Mouse (Mus musculus) liver, postnatal 0 days (tissue): Measurements from ENCODE around the gene Fcer1g. TPM values are rescaled to one million over a fixed set of nuclear protein-coding genes. Genes with fewer than 3 reads are reported as not detected.

Experiments used
- ATAC-seq: fragments of 200-750 bp; cut with Nextera tagmentation; 2 replicates; pipeline ENCODE4 v1.8.0; 2017; ENCODE audit warnings: mild to moderate bottlenecking, moderate library complexity
- DNase-seq: peaks from one replicate; pipeline ENCODE4 v3.0.0-alpha.2; 2016
- H3K27ac ChIP-seq: fragments of 300-500 bp; sonication (generic); 2 replicates; pipeline ENCODE4 v1.5.1; 2014; ENCODE audit warnings: antibody characterized with exemption, moderate library complexity, mild to moderate bottlenecking, low read depth
- H3K27me3 ChIP-seq: fragments of 300-500 bp; sonication (generic); 2 replicates; pipeline ENCODE4 v1.6.1; 2014; ENCODE audit warnings: low read length, control low read depth, mixed read lengths; ENCODE audit not compliant: insufficient read depth
- H3K36me3 ChIP-seq: fragments of 300-500 bp; sonication (generic); replicated peaks from 2 replicates; pipeline ENCODE4 v1.6.1; 2014; ENCODE audit warnings: mild to moderate bottlenecking, control low read depth, low read length, moderate library complexity, mixed read lengths; ENCODE audit not compliant: insufficient read depth
- H3K4me1 ChIP-seq: fragments of 300-500 bp; sonication (generic); 2 replicates; pipeline ENCODE4 v1.6.1; 2014; ENCODE audit warnings: antibody characterized with exemption, mild to moderate bottlenecking, control low read depth; ENCODE audit not compliant: insufficient read depth
- H3K4me2 ChIP-seq: fragments of 300-500 bp; sonication (generic); 2 replicates; pipeline ENCODE4 v1.6.1; 2014; ENCODE audit warnings: low read depth, mild to moderate bottlenecking, low read length, moderate library complexity, mixed read lengths
- H3K4me3 ChIP-seq: fragments of 300-500 bp; sonication (generic); 2 replicates; pipeline ENCODE4 v1.5.1; 2014; ENCODE audit warnings: low read depth, low read length
- H3K9ac ChIP-seq: fragments of 300-500 bp; sonication (generic); replicated peaks from 2 replicates; pipeline ENCODE4 v1.6.1; 2014; ENCODE audit warnings: mild to moderate bottlenecking, moderate library complexity
- H3K9me3 ChIP-seq: fragments of 300-500 bp; sonication (generic); 2 replicates; pipeline ENCODE4 v1.6.1; 2016; ENCODE audit warnings: mild to moderate bottlenecking, control low read depth, low read length, mixed read lengths
- CTCF ChIP-seq: sonication (generic); IDR thresholded peaks from 2 replicates; pipeline ENCODE4 v1.5.1; 2016; ENCODE audit warnings: antibody characterized with exemption, low read depth
- EP300 ChIP-seq: IDR thresholded peaks from 2 replicates; pipeline ENCODE4 v1.6.1; 2016; ENCODE audit warnings: antibody characterized with exemption, low read depth, mild to moderate bottlenecking
- WGBS: fragments of 180-500 bp; shearing (Covaris S2); extraction: QIAGEN DNeasy Blood & Tissue Kit; methylation state at CpG from one replicate; pipeline ENCODE4 v1.1.7; 2014; ENCODE audit not compliant: insufficient replicate concordance; 5-methylcytosine and 5-hydroxymethylcytosine counted together
- polyA plus RNA-seq: library from polyadenylated mRNA; unstranded; fragments of >200 nt; fragmentation: Nextera tagmentation; extraction: Ambion mirVana; gene quantifications from 2 replicates; pipeline ENCODE4 v1.2.1, GENCODE M21; 2015

Fcer1g gene
- polyA plus RNA-seq, 1 experiment from 2014 or later = 171 TPM

- peak; percentile 96 for ATAC-seq
- Histone ChIP-seq H3K9me3 (no peaks in the 10 kb centered on the region), H3K27ac (peak within 1 kb of the TSS; percentile 68), H3K4me1 (peaks cover 21% of the 10 kb centered on the region), H3K4me3 (peak within 1 kb of the TSS; percentile 90), H3K36me3 (peaks cover 21% of the 10 kb centered on the region), H3K27me3 (no peaks in the 10 kb centered on the region), H3K4me2 (peak within 1 kb of the TSS; percentile 85), H3K9ac (peak within 1 kb of the TSS; percentile 83)
- WGBS = 4% methylated on average over 36 of the region's 36 CpGs
- TF ChIP-seq EP300 (no peak), CTCF (0 out of 2 replicates have a peak, but pooled peaks have one; percentile 10)
- DNase-seq = peak; percentile 98
These were observed 35.8 kb upstream of the Fcer1g start, which contains the start of gene B4galt3 for GRCm38 (mm10) chr1:171269848-171270572. Gene B4galt3 (plus strand): TSS chr1:171270328.

GRCm38 (mm10) chr1:171268341-171268740 lies 34.2 kb upstream of the Fcer1g start:
- ATAC-seq (no peak), DNase-seq (no peak)
- Histone ChIP-seq H3K4me1 (peaks cover 21% of the 10 kb centered on the region), H3K9ac (no peak overlapping the region), H3K4me2 (no peak overlapping the region), H3K27ac (no peak overlapping the region), H3K9me3 (no peaks in the 10 kb centered on the region), H3K4me3 (no peak overlapping the region), H3K36me3 (peaks cover 5% of the 10 kb centered on the region), H3K27me3 (no peaks in the 10 kb centered on the region)
- TF ChIP-seq EP300 (no peak), CTCF (no peak)
- WGBS = 57% methylated on average over 1 of the region's 1 CpGs

- no peak for ATAC-seq
- Histone ChIP-seq H3K27ac (no peak overlapping the region), H3K4me3 (no peak overlapping the region), H3K36me3 (no peaks in the 10 kb centered on the region), H3K9ac (no peak overlapping the region), H3K9me3 (no peaks in the 10 kb centered on the region), H3K27me3 (no peaks in the 10 kb centered on the region), H3K4me2 (no peak overlapping the region), H3K4me1 (peaks cover 20% of the 10 kb centered on the region)
- TF ChIP-seq EP300 (no peak), CTCF (no peak)
- WGBS = 43% methylated on average over 4 of the region's 4 CpGs
- DNase-seq = no peak
These were observed 32.0 kb upstream of the Fcer1g start for GRCm38 (mm10) chr1:171265971-171266744.

GRCm38 (mm10) chr1:171263666-171264461 lies 29.7 kb upstream of the Fcer1g start:
- Histone ChIP-seq H3K4me3 (no peak overlapping the region), H3K9ac (no peak overlapping the region), H3K27me3 (0 out of 2 replicates have a peak, but pooled peaks cover 3% of the 10 kb centered on the region), H3K36me3 (no peaks in the 10 kb centered on the region), H3K4me2 (no peak overlapping the region), H3K4me1 (peaks cover 14% of the 10 kb centered on the region), H3K9me3 (no peaks in the 10 kb centered on the region), H3K27ac (0 out of 2 replicates have a peak overlapping the region, but pooled peaks have one; percentile 2)
- DNase-seq (no peak), ATAC-seq (no peak)
- TF ChIP-seq CTCF (peak; percentile 67), EP300 (no peak)
- WGBS = 69% methylated on average over 3 of the region's 3 CpGs

- Histone ChIP-seq H3K9me3 (no peaks in the 10 kb centered on the region), H3K27ac (0 out of 2 replicates have a peak overlapping the region, but pooled peaks have one; percentile 2), H3K4me3 (no peak overlapping the region), H3K9ac (no peak overlapping the region), H3K4me2 (peak overlapping the region; percentile 51; the same call in 1 of the 2 replicates), H3K36me3 (no peaks in the 10 kb centered on the region), H3K4me1 (peaks cover 14% of the 10 kb centered on the region), H3K27me3 (0 out of 2 replicates have a peak, but pooled peaks cover 3% of the 10 kb centered on the region)
- peak; percentile 65 for ATAC-seq
- no peak for DNase-seq
- 4% methylated on average over 2 of the region's 2 CpGs for WGBS
- no peak for TF ChIP-seq EP300
- TF ChIP-seq CTCF = no peak
These were observed 29.0 kb upstream of the Fcer1g start for GRCm38 (mm10) chr1:171263185-171263611.
